In the genomic region with DNA sequence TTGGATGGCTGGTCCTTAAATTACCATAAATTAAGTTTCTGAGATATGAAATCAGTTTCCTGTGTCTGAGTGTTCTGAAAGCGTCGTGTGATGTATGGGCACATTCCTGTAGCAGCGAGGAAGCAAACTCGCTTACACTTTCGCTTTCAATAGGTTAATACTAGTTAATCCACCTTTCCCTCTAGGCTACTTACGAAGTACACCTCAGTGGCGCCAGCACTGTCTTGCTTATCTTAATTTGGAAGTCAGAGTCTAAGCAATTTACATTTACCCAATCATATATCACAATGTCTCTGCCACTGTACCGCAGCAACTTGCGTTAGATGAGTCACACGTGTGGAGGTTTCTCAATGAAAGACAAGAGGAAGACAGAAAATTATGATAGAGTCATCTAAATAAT, we compare ENCODE assay signal across 13 mouse cellular contexts. TPM values are rescaled to one million over a fixed set of nuclear protein-coding genes. Genes with fewer than 3 reads are reported as not detected.
A peak's percentile ranks its signal among the peaks of the same experiment; 100 is the strongest.
DNase-seq lines count a peak whose midpoint lies in the region; ATAC-seq and TF ChIP-seq lines count a peak whose summit lies in the region.
"Had no signal": no experiment of that assay in that cellular context is flagged by ENCODE, and none has a peak within 500 bp of the region (broad histone marks: within the 10 kb centered on the region; RNA-seq: fewer than 3 reads in every experiment).

No protein-coding gene starts in this region.

- H3K4me1 ChIP-seq in heart, postnatal 0 days (ENCODE audit: control insufficient read depth, insufficient read depth) = no peaks in the 10 kb centered on the region
- no peaks in the 10 kb centered on the region; the same call in 1 of the 2 replicates for H3K4me1 ChIP-seq in midbrain, embryonic 16.5 days (ENCODE audit: control insufficient read depth, insufficient read depth, low read length)

- no peak overlapping the region for H3K4me3 ChIP-seq in heart, postnatal 0 days (ENCODE audit: low read depth, low read length)
- H3K4me3 ChIP-seq in midbrain, embryonic 16.5 days (ENCODE audit: low read depth, low read length) = no peak overlapping the region
- no peak overlapping the region for H3K4me3 ChIP-seq in left cerebral cortex, adult 2 months
- H3K4me3 ChIP-seq: embryonic facial prominence, embryonic 13.5 days; limb, embryonic 13.5 days had no signal

- H3K27me3 ChIP-seq in heart, postnatal 0 days (ENCODE audit: control insufficient read depth, insufficient read depth, low read length) = no peaks in the 10 kb centered on the region
- no peaks in the 10 kb centered on the region for H3K27me3 ChIP-seq in midbrain, embryonic 16.5 days (ENCODE audit: control insufficient read depth, insufficient read depth, low read depth, low read length)
- H3K27me3 ChIP-seq: limb, embryonic 13.5 days had no signal

- no peak for ATAC-seq in heart, postnatal 0 days (ENCODE audit: insufficient read depth, low read depth)
- ATAC-seq in midbrain, embryonic 16.5 days = no peak

- H3K9ac ChIP-seq in heart, postnatal 0 days (replicated peaks; ENCODE audit: low read depth, low read length) = no peak overlapping the region
- H3K9ac ChIP-seq in midbrain, embryonic 16.5 days (ENCODE audit: low read depth, low read length) = no peak overlapping the region
- H3K9ac ChIP-seq: embryonic facial prominence, embryonic 13.5 days; limb, embryonic 13.5 days had no signal

- H3K27ac ChIP-seq in heart, postnatal 0 days (ENCODE audit: low read depth) = no peak overlapping the region
- no peak overlapping the region for H3K27ac ChIP-seq in midbrain, embryonic 16.5 days (ENCODE audit: low read length)
- no peak overlapping the region for H3K27ac ChIP-seq in left cerebral cortex, adult 2 months
- H3K27ac ChIP-seq: embryonic facial prominence, embryonic 13.5 days; limb, embryonic 13.5 days had no signal

- TF ChIP-seq EP300 in heart, postnatal 0 days (IDR thresholded peaks at IDR 0.05; ENCODE audit: low read depth) = no peak

- no peaks in the 10 kb centered on the region for H3K36me3 ChIP-seq in heart, postnatal 0 days (replicated peaks; ENCODE audit: control insufficient read depth, insufficient read depth, low read length)
- no peaks in the 10 kb centered on the region for H3K36me3 ChIP-seq in midbrain, embryonic 16.5 days (ENCODE audit: control insufficient read depth, insufficient read depth, low read length)
- H3K36me3 ChIP-seq: embryonic facial prominence, embryonic 13.5 days; limb, embryonic 13.5 days had no signal

- intact Hi-C loops in left cerebral cortex, adult 2 months (cut with DNase I) = loop anchor here (2.0 to 10.0 kb wide), 4 partner anchors 104 to 1238 kb away; a partner anchor contains a TSS

- no peak for TF ChIP-seq CTCF in heart, postnatal 0 days (IDR thresholded peaks at IDR 0.05; ENCODE audit: low read depth)
- no peak for TF ChIP-seq CTCF in left cerebral cortex, adult 2 months (IDR thresholded peaks at IDR 0.05)

- 77% methylated on average over 10 of the region's 10 CpGs for WGBS in heart, postnatal 0 days
- 82% methylated on average over 10 of the region's 10 CpGs for WGBS in midbrain, embryonic 16.5 days

- DNase-seq in heart, postnatal 0 days (ENCODE audit: low spot score) = no peak
- no peak for DNase-seq in heart, adult 9 months (ENCODE audit: low spot score in 2 of 2)
- DNase-seq in 3T3-L1 (ENCODE audit: low read depth, low spot score) = peak; percentile 33
- DNase-seq in T-cell, adult 2 months (ENCODE audit: low spot score) = peak; percentile 21
- DNase-seq in lung, postnatal 36 days = peak; percentile 10
- DNase-seq in gastrocnemius, postnatal 4 days (ENCODE audit: low spot score in 2 of 2) = no peak
- no peak for DNase-seq in left cerebral cortex, adult 2 months (ENCODE audit: extremely low spot score in 1 of 2, low spot score in 2 of 2)
- DNase-seq: adrenal gland, adult 8-10 months; cerebellum, adult 11-12 months; gastrocnemius, postnatal 10 days had no signal

- 0 out of 2 replicates have a peak overlapping the region, but pooled peaks have one; percentile 8 for H3K4me2 ChIP-seq in heart, postnatal 0 days (ENCODE audit: low read depth, low read length)
- no peak overlapping the region for H3K4me2 ChIP-seq in midbrain, embryonic 16.5 days (ENCODE audit: low read length)
- H3K4me2 ChIP-seq: embryonic facial prominence, embryonic 13.5 days; limb, embryonic 13.5 days had no signal

- H3K9me3 ChIP-seq in heart, postnatal 0 days (replicated peaks; ENCODE audit: control insufficient read depth, low read length) = no peaks in the 10 kb centered on the region
- H3K9me3 ChIP-seq in midbrain, embryonic 16.5 days (replicated peaks; ENCODE audit: control insufficient read depth, low read length, poor library complexity, severe bottlenecking) = no peaks in the 10 kb centered on the region
- H3K9me3 ChIP-seq: embryonic facial prominence, embryonic 13.5 days; limb, embryonic 13.5 days had no signal

RNA-seq across cellular contexts. Expression of a gene that starts 36.3 kb away (rescaled TPM):
- total RNA-seq in heart, postnatal 0 days (2014; rRNA removed; ENCODE audit: low replicate concordance) = not detected in 2 replicates
- not detected in 2 replicates for polyA plus RNA-seq in heart, postnatal 0 days (2015; fragmentation: Nextera tagmentation; extraction: Ambion mirVana)
- total RNA-seq in gastrocnemius, postnatal 4 days (2021) = not detected
- polyA plus RNA-seq in midbrain, embryonic 16.5 days (2015; fragmentation: Nextera tagmentation; extraction: Ambion mirVana) = 0.26 TPM in 1 of 2 replicates, not detected in the other
- total RNA-seq in left cerebral cortex, adult 2 months (2021) = not detected
- total RNA-seq: adrenal gland, adult 8-10 months; gastrocnemius, postnatal 10 days had no signal
- polyA plus RNA-seq: embryonic facial prominence, embryonic 13.5 days; limb, embryonic 13.5 days had no signal

RNA-seq across cellular contexts. Expression of a gene that starts 59.0 kb away (rescaled TPM):
- 147 and 151 TPM in 2 replicates for total RNA-seq in heart, postnatal 0 days (2014; rRNA removed; ENCODE audit: low replicate concordance)
- polyA plus RNA-seq in heart, postnatal 0 days (2015; fragmentation: Nextera tagmentation; extraction: Ambion mirVana) = 189 and 203 TPM in 2 replicates
- total RNA-seq in gastrocnemius, postnatal 4 days (2021) = 100 to 1,000 TPM; 132 to 160 TPM
- polyA plus RNA-seq in midbrain, embryonic 16.5 days (2015; fragmentation: Nextera tagmentation; extraction: Ambion mirVana) = 402 and 433 TPM in 2 replicates
- total RNA-seq in left cerebral cortex, adult 2 months (2021) = 10 to 100 TPM; 45.3 to 47.2 TPM

RNA-seq across cellular contexts. Expression of a gene that starts 60.0 kb away (rescaled TPM):
- 8.9 and 9.9 TPM in 2 replicates for total RNA-seq in heart, postnatal 0 days (2014; rRNA removed; ENCODE audit: low replicate concordance)
- 23.1 and 24.8 TPM in 2 replicates for polyA plus RNA-seq in heart, postnatal 0 days (2015; fragmentation: Nextera tagmentation; extraction: Ambion mirVana)
- total RNA-seq in gastrocnemius, postnatal 4 days (2021) = 10 to 100 TPM; 20.5 to 21.7 TPM
- 82.2 and 83.7 TPM in 2 replicates for polyA plus RNA-seq in midbrain, embryonic 16.5 days (2015; fragmentation: Nextera tagmentation; extraction: Ambion mirVana)
- total RNA-seq in left cerebral cortex, adult 2 months (2021) = 10 to 100 TPM; 51.9 to 53.7 TPM

Comparison
In these comparisons a context has a peak if more than half of its experiments do, and no peak if none do; other contexts are left out.
1. DNase-seq: peak in 3T3-L1 (single experiment), T-cell, adult 2 months (single experiment) and lung, postnatal 36 days (single experiment); none in heart, postnatal 0 days (single experiment), heart, adult 9 months (0 of 2), gastrocnemius, postnatal 4 days (0 of 2) and left cerebral cortex, adult 2 months (0 of 2).